Mouse (Mus musculus) cerebellum, adult 18-20 months (tissue): ENCODE results near the gene Tcf19.
A peak's percentile ranks its signal among the peaks of the same experiment; 100 is the strongest.
"Not testable (repeated sequence)": the region's sequence is repeated elsewhere in the genome, so short reads cannot be mapped to it uniquely, and the experiment has no call there.

Experiments
- DNase-seq, 2 experiments: peaks; one replicate each; pipeline ENCODE4 v3.0.0; 2021

The Tcf19 gene

GRCm38 (mm10) chr17:35532360-35532759 lies 15.7 kb upstream of the Tcf19 start:
- no peak for DNase-seq

DNA sequence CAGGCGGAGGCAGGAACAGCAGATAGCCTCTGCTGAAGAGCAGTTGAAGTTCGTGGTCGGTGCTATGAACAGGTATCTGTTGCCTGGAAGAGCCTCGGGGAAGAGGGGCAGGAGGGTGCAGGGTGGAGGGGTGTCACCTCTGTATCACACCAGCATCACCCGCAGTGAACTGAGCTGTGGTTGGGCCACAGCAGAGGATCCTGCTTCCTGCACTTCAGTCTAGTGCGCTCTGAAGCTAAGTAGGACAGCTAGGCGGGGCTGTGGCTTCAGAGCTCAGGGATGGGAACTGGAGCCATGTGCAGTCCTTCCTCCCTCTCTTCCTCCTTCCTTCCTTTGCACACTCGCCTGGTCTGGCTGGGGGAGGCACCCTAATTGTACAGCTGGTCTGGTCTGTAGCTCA lies 10.0 kb upstream of the Tcf19 start:
- DNase-seq = no peak

DNA sequence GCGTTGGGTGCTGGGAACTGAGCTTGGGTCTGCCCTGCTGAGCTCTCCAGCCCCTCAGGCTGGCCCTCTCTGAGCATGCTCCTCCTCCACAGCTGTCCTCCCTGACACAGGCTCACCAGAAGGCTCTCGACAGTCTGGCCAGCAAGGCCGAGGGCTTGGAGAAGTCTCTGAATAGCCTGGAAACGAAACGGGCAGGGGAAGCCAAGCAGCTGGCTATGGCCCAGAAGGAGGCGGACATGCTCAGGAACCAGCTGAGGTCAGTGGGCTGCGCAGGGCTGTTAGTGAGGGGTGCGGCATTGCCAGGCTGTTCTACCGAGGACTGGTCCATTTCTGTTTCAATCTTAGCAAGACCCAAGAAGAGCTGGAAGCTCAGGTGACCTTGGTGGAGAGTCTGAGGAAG lies 7.7 kb upstream of the Tcf19 start:
- no peak for DNase-seq

- DNase-seq = no peak
These were observed 902 bp upstream of the Tcf19 start for GRCm38 (mm10) chr17:35517526-35517925.

- peak in 1 of 2 experiments; percentile 35 for DNase-seq
These were observed 548 bp downstream of the Tcf19 start for GRCm38 (mm10) chr17:35515911-35516640.

DNA sequence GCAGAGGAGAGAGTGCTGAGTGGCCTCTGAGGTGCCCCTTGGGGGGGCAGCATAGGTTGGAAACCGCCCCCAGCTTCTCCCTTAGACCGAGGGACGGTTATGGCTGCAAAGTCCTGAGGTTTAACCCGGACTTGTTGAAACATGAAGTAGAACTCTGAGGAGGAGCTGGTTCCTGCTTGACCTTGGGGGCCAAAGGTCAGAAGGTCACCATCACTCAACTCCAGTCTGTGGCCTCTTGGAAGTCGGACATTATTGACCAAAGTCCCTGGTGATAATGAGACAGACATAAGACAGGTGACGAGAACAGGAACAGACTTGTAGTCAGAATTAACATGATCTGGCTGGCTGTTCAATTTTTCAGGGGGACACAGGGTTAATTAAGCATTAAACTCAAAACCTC lies 1.9 kb downstream of the Tcf19 start:
- no peak for DNase-seq

DNA sequence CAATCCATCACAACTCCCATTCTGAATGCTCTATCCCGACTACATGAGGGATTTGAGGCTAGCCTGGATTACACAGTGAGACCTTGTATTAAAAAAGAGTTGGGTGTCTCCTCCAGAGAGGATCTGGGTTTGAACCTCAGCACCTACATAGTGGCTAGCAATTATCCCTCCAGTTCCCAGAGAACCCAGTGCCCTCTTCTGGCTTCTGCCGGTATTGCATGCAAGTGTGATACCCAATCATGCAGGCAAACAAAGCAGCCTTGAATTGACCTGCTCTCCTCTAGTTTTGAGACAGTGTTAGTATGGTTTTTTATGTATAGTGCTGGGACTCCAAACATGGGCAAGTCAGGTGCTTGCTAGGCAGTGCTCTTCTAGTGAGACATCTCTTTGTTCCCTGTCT lies 2.7 kb downstream of the Tcf19 start:
- DNase-seq = peak; percentile 58 to 65

GRCm38 (mm10) chr17:35512916-35513626 lies 3.6 kb downstream of the Tcf19 start:
- peak in 1 of 2 experiments; percentile 18 for DNase-seq

DNA sequence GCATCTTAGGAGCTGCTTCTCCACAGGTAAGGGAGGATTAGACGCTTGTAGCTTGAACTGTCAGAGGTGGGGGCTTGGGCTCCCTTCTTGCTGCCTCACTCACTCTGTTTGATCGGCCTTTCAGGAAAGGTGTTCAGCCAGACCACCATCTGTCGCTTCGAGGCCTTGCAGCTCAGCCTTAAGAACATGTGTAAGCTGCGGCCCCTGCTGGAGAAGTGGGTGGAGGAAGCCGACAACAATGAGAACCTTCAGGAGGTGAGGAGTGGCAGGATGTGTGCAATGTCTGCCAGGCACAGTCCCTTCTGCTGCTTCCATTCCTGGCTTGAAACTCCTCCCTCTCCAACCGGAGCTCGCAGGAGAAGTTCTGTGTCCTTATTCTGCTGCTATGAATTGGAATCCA lies 7.3 kb downstream of the Tcf19 start:
- DNase-seq = no peak

- DNase-seq = not testable (repeated sequence)
These were observed 8.3 kb downstream of the Tcf19 start for GRCm38 (mm10) chr17:35508279-35508678.

DNA sequence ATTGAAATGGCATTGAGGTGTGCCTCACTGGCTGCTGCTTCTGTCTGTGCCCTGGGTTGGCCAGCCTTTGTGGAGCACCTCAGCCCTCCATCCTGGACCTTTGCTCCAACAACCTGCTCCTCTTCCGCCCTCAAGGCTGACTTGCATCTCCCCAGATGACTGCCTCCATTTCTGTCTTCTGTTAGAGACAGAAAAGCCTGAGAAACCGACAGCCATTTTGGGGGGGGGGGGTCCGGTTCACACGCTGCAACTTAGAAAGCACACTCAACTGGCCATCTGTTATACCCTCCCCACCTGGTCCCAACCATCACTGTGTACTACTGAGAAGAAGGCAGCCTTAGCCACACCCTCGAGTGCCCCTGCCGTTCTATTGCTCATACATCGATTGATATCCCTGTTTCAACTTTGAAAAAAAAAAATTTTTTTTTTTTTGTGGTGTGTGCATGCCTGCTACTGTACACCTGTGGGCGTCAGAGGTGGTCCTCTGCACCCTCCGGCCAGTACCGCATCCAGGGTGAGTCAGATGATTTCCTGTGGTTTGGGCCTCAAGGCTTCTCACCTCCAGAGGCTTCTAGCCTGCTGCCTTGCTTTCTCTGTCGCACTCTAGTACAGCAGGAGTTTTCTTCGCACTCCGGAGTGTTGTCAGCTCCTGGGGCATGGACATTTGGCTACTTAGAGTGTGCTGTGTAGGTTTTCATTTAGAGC lies 8.9 kb downstream of the Tcf19 start:
- no peak for DNase-seq

- no peak for DNase-seq
These were observed 9.7 kb downstream of the Tcf19 start for GRCm38 (mm10) chr17:35506881-35507280.

- no peak for DNase-seq
These were observed 10.8 kb downstream of the Tcf19 start, which contains the start of gene Pou5f1 for GRCm38 (mm10) chr17:35505776-35506175. TSS of gene Pou5f1 (plus strand) at chr17:35506018.

- DNase-seq = no peak
These were observed 11.8 kb downstream of the Tcf19 start for GRCm38 (mm10) chr17:35504628-35505481.

DNA sequence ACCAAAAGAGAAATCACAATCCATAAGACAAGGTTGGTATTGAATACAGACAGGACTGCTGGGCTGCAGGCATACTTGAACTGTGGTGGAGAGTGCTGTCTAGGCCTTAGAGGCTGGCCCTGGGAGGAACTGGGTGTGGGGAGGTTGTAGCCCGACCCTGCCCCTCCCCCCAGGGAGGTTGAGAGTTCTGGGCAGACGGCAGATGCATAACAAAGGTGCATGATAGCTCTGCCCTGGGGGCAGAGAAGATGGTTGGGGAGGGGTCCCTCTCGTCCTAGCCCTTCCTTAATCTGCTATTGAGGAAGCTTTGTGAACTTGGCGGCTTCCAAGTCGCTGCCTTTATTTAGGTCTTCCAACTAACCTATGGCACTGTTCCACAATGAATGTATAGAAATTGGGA lies 12.8 kb downstream of the Tcf19 start:
- DNase-seq = no peak

GRCm38 (mm10) chr17:35502762-35503161 lies 13.9 kb downstream of the Tcf19 start:
- DNase-seq = no peak

DNA sequence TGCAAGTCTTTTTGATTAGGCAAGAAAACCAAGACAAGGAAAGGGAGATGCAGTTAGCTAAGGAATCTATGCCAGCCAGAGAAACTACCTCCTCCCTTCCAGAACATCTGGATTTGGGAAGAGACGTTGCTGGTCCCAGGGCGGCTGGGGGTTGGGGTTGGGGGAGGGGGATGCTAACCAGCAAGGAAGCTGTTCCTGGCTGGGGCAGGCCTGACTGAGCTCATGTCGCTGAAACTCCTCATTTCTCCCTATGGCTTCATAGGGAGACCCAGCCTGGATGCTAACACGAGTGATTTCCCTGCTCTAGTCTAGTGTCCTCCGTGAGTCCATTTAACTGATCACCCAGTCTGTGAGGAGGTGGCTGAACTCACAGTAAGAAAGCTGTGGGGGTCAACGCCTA lies 14.4 kb downstream of the Tcf19 start:
- DNase-seq = no peak

DNA sequence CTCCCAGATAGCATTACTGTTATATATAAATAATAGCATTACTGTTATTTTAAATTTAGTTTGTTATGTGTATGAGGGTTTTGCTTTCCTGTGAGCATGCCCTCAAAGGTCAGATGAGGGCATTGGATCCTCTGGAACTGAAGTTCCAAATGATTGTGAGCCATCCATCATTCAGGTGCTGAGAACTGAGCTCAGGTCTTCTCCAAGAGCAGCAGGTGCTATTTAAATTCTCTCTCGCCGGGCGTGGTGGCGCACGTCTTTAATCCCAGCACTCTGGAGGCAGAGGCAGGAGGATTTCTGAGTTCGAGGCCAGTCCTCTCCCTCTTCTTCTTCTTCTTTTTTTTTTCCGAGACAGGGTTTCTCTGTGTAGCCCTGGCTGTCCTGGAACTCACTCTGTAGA lies 19.5 kb downstream of the Tcf19 start:
- DNase-seq = no peak

DNA sequence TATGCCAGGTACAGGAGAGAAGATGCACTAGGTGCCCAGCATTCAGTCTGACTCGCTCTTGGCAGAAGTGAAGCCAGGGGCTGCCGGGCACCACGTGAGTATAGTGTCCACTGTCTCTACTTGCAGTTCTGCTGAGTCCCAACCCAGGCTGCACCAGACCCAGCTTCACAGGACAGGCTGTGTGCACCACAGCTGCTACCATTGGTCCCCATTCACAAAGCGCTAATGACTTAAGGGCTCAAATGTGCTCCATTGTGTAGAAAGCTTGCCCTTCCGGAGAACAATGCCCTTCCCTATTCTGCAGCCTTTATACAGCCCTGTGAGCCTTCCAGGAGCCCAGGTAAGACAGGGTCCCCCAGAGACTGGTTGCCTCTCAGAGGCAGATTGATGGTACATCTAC lies 26.3 kb downstream of the Tcf19 start:
- DNase-seq = no peak

- DNase-seq = no peak
These were observed 28.6 kb downstream of the Tcf19 start for GRCm38 (mm10) chr17:35488041-35488440.

DNA sequence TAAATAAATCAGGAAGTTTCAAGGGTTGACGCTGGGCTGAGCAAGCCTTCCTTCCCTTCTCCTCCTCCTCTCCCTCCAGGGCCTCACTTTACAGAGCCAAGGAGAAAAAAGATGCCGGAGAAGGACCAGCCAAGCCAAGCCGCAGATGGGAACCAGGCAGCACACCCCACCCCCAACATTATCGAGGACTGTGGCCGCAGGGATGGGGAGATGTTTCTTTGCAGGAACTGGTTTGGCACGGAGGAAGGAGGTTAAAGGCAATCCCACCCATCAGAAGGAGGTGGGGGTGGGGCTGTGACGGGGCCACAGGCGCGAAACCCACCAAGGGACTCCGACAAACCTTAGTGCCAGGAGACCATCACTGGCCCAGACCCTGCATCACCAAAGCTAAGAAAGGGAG lies 29.9 kb downstream of the Tcf19 start:
- DNase-seq = no peak

GRCm38 (mm10) chr17:35485702-35486101 lies 30.9 kb downstream of the Tcf19 start:
- no peak for DNase-seq

- peak; percentile 39 to 69 for DNase-seq
These were observed 32.6 kb downstream of the Tcf19 start for GRCm38 (mm10) chr17:35484066-35484465.
